Mouse (Mus musculus) cerebellum, postnatal 10 days (tissue): ENCODE measurements around the gene Trim17.
A peak's percentile ranks its signal among the peaks of the same experiment; 100 is the strongest.

Experiments used
- DNase-seq, 2 experiments: peaks; one replicate each; pipeline ENCODE4 v3.0.0; 2021; ENCODE audit warnings: mixed read lengths in 2 of 2

Trim17 gene

GRCm38 (mm10) chr11:58995061-58995806, 40.7 kb downstream of the Trim17 start:
- DNase-seq, result no peak

GRCm38 (mm10) chr11:58995807-58996370, 41.4 kb downstream of the Trim17 start:
- DNase-seq, result no peak

DNA sequence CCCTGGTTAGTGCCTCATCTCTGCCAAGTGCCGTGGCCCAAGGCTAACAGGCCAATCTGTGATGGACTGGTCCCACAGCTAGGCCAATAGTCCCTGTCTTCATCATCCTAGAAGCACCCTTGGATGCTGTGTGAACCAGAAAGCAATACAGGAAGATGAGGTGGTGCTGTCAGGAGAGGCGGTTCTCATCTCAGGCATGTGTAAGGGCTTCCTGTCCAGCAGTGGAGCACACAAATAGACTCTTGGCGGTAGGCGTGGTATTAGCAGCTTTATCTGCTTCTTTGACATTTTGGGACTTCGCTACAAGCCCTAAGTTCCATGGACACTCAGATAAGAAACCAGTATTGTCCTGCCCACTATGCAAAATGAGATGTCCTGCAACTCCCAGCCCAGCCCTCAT, 43.1 kb downstream of the Trim17 start:
- no peak for DNase-seq

DNA sequence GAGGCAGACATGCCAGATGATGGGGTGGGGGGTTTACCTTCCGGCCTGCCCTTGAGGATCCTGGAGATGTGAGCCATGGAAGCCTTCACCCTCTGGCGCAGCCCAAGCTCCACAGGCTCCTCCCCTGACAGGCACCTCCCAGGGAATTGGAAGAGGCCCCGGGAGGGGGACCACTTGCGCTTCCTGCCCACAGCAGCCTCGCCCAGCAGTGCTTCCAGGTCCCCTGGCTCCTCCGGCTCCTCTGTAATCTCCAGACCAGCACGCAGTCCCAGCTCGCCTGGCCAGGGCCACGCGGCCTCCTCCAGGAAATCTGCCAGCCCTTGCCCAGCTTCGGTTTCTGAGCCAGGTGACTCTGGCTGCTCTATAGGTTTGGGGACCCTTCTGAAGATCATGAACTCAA, 44.7 kb downstream of the Trim17 start:
- DNase-seq, result no peak

DNA sequence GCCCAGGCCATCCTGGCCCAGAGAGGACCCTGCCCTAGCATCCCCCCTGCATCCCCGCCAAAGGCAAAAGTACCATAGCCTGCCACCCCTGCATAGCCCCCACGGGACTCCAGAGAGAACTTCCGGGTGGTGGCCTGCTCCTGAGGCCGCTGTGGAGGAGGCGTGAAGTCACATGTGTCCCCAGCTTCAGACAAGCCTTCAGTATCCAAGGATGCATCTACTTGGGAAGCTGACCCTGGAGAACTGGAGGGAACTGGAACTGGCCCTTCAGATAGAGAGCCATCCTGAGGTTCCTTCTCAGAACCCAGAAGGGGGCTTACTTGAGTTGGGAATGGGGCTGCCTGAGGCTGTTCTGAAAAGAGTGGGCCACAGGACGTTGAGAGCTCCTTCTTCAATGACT, 45.3 kb downstream of the Trim17 start:
- DNase-seq, result no peak

GRCm38 (mm10) chr11:59000635-59001034, 46.1 kb downstream of the Trim17 start:
- DNase-seq, result no peak

DNA sequence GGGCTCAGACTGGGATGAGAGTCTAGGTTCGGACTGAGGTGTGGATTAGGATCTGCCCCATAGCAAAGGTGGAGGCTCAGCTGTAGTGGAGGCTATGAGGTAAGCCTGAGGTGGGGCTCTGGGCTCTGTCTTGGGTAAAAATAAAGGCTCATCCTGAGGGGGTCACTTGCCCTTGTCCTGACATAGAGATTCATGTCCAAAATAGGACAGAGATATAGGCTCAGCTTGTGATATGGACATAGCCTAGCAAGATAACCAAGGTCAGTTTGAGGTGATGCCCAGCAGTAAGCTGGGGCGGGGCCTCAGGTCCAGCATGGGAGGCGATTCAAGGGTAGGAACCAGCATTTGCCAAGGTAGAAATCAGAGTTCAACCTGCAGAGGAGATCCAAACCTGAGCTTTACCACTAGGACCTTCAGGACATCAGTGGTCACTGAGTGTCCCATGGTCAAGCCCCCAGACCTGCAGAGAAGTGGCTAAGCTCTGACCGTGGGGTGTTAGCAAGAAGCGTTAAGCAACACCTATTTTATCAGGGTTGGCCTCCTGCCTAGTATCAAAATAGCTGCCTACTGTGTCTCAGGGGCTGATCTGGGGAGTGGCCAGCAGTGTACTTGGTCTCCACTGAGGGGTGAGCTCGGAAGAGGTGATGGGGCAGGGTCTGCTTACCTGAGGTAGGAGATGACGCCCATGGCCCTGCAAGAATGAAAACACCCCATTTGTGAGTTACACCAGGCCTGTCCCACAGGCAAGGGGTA, 48.0 kb downstream of the Trim17 start:
- DNase-seq, result no peak

DNA sequence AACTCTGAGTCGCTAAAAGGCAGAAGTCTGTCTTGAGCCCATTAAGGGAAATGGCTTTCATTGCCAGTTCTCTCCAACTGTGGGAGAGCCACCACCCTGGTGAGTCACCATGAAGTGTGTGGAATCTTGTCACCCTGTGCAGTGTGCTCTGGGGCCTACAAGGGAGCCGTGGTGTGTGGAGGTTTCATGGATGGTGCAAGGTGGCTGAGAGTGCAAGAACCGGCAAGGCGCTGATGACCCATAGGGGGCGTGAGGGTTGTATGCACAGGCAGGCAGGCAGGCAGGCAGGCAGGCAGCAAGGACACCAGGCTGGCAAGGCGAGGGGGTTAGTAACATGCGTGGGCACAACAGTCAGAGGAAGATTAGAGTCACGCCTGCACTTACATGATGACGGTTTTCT, 60.6 kb downstream of the Trim17 start:
- peak; percentile 74 to 76 for DNase-seq
